Mouse (Mus musculus) olfactory bulb, adult 2 months (tissue): ENCODE results near the gene Dld. TPM values are rescaled to one million over a fixed set of nuclear protein-coding genes. Genes with fewer than 3 reads are reported as not detected.

Source experiments
- H3K27ac ChIP-seq: fragments of 200-500 bp; 2 replicates; pipeline ENCODE4 v1.5.1; 2012; ENCODE audit warnings: low read depth, low read length; ENCODE audit not compliant: insufficient read depth
- H3K4me1 ChIP-seq: fragments of 200-500 bp; 2 replicates; pipeline ENCODE4 v1.6.1; 2012; ENCODE audit warnings: low read length; ENCODE audit not compliant: control insufficient read depth, insufficient read depth
- H3K4me3 ChIP-seq: fragments of 200-500 bp; 2 replicates; pipeline ENCODE4 v1.5.1; 2012; ENCODE audit warnings: mild to moderate bottlenecking, low read depth, low read length, moderate library complexity; ENCODE audit not compliant: insufficient read depth
- CTCF ChIP-seq: fragments of 200-500 bp; IDR thresholded peaks from 2 replicates; pipeline ENCODE4 v1.5.1; 2012; ENCODE audit warnings: low read depth, mild to moderate bottlenecking, low read length, moderate library complexity; ENCODE audit not compliant: insufficient read depth
- POLR2A ChIP-seq: fragments of 200-500 bp; IDR thresholded peaks from 2 replicates; pipeline ENCODE4 v1.6.1; 2012; ENCODE audit warnings: mild to moderate bottlenecking, low read depth, low read length, moderate library complexity; ENCODE audit not compliant: insufficient read depth
- WGBS: fragments of 180-500 bp; shearing (Covaris S2); methylation state at CpG from one replicate; pipeline ENCODE4 v1.1.7; 2018; 5-methylcytosine and 5-hydroxymethylcytosine counted together
- polyA plus RNA-seq: library from polyadenylated mRNA; stranded (reverse); fragments of >200 nt; gene quantifications from 2 replicates; pipeline ENCODE4 v1.2.4, GENCODE M21; 2012; ENCODE audit warnings: low replicate concordance; ENCODE audit not compliant: missing spikeins, insufficient read depth, insufficient read length

Gene Dld
- polyA plus RNA-seq, 1 experiment = not detected

- WGBS = 96% methylated on average over 1 of the region's 1 CpGs
These were observed 18.0 kb downstream of the Dld start for GRCm38 (mm10) chr12:31333261-31333660.

GRCm38 (mm10) chr12:31327139-31327538 lies 24.1 kb downstream of the Dld start:
- TF ChIP-seq CTCF (no peak), POLR2A (no peak)
- no peaks in the 10 kb centered on the region for H3K4me1 ChIP-seq
- no peak overlapping the region for H3K4me3 ChIP-seq
- 72% methylated on average over 9 of the region's 9 CpGs for WGBS
- H3K27ac ChIP-seq = no peak overlapping the region

More at GRCm38 (mm10) chr12:31333261-31333660, 18.0 kb downstream of the Dld start:
- Histone ChIP-seq H3K4me3 (no peak overlapping the region), H3K4me1 (no peaks in the 10 kb centered on the region), H3K27ac (no peak overlapping the region)
- no peak for TF ChIP-seq CTCF
- no peak for TF ChIP-seq POLR2A

GRCm38 (mm10) chr12:31323136-31323695 lies 28.0 kb downstream of the Dld start:
- H3K27ac ChIP-seq = no peak overlapping the region
- 83% methylated on average over 9 of the region's 9 CpGs for WGBS
- H3K4me3 ChIP-seq = no peak overlapping the region

GRCm38 (mm10) chr12:31321532-31321931 lies 29.7 kb downstream of the Dld start:
- H3K27ac ChIP-seq = no peak overlapping the region
- WGBS = 89% methylated on average over 1 of the region's 1 CpGs
- H3K4me3 ChIP-seq = no peak overlapping the region
- peaks cover 2% of the 10 kb centered on the region; the same call in 1 of the 2 replicates for H3K4me1 ChIP-seq
- no peak for TF ChIP-seq POLR2A
- TF ChIP-seq CTCF = no peak

More at GRCm38 (mm10) chr12:31323136-31323695, 28.0 kb downstream of the Dld start:
- H3K4me1 ChIP-seq = peaks cover under 1% of the 10 kb centered on the region; the same call in 1 of the 2 replicates
- TF ChIP-seq POLR2A (no peak), CTCF (no peak)

- 80% methylated on average over 13 of the region's 13 CpGs for WGBS
- no peak overlapping the region for H3K27ac ChIP-seq
- peaks cover 2% of the 10 kb centered on the region; the same call in 1 of the 2 replicates for H3K4me1 ChIP-seq
- TF ChIP-seq POLR2A = no peak
- TF ChIP-seq CTCF = no peak
- H3K4me3 ChIP-seq = no peak overlapping the region
These were observed 30.4 kb downstream of the Dld start for GRCm38 (mm10) chr12:31320817-31321216.

GRCm38 (mm10) chr12:31318409-31318963 lies 32.8 kb downstream of the Dld start:
- Histone ChIP-seq H3K27ac (no peak overlapping the region), H3K4me3 (no peak overlapping the region), H3K4me1 (peaks cover 2% of the 10 kb centered on the region; the same call in 1 of the 2 replicates)
- TF ChIP-seq POLR2A (no peak), CTCF (no peak)
- WGBS = 52% methylated on average over 10 of the region's 10 CpGs

- no peak for TF ChIP-seq CTCF
- no peak for TF ChIP-seq POLR2A
- Histone ChIP-seq H3K4me3 (no peak overlapping the region), H3K4me1 (peaks cover 2% of the 10 kb centered on the region; the same call in 1 of the 2 replicates), H3K27ac (no peak overlapping the region)
- WGBS = 74% methylated on average over 7 of the region's 7 CpGs
These were observed 33.4 kb downstream of the Dld start for GRCm38 (mm10) chr12:31317670-31318408.

- peaks cover 2% of the 10 kb centered on the region; the same call in 1 of the 2 replicates for H3K4me1 ChIP-seq
- no peak overlapping the region for H3K27ac ChIP-seq
- 61% methylated on average over 6 of the region's 6 CpGs for WGBS
- TF ChIP-seq POLR2A = no peak
- TF ChIP-seq CTCF = no peak
- no peak overlapping the region for H3K4me3 ChIP-seq
These were observed 35.3 kb downstream of the Dld start for GRCm38 (mm10) chr12:31315961-31316360.

- no peak for TF ChIP-seq POLR2A
- TF ChIP-seq CTCF = no peak
These were observed 36.9 kb downstream of the Dld start for GRCm38 (mm10) chr12:31314310-31314709.

More at GRCm38 (mm10) chr12:31314310-31314709, 36.9 kb downstream of the Dld start:
- 91% methylated on average over 7 of the region's 7 CpGs for WGBS
- H3K27ac ChIP-seq = no peak overlapping the region
- H3K4me1 ChIP-seq = peaks cover 2% of the 10 kb centered on the region; the same call in 1 of the 2 replicates
- no peak overlapping the region for H3K4me3 ChIP-seq
